Comparison of ENCODE assay signal across 27 mouse cellular contexts in the genomic region with DNA sequence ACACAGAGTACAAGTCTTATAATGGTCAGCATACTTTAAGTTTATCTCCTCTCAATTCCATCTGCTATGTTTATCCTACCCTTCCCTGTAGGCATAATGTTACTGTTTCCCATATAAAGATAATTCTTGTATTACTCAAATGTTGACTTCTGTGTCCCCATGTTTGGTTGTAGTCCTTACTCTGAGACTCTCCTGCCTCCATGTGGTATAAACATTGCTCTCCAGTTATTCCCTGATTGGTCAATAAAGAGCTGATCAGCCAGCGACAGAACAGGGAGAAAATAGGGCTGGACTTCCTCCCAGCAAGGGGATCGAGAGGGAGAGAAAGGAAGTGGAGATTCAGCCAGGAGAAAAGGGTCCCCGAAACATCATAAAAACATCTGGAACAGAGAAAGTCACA.
DNase-seq lines count a peak whose midpoint lies in the region; ATAC-seq and TF ChIP-seq lines count a peak whose summit lies in the region.
"Had no signal": no experiment of that assay in that cellular context is flagged by ENCODE, and none has a peak within 500 bp of the region (broad histone marks: within the 10 kb centered on the region; RNA-seq: fewer than 3 reads in every experiment).

No protein-coding gene starts in this region.

- DNase-seq in liver, postnatal 0 days, result no peak
- DNase-seq in liver, embryonic 11.5 days (ENCODE audit: low spot score), result no peak
- no peak for DNase-seq in CH12.LX (ENCODE audit: extremely low read depth)
- DNase-seq in lung, postnatal 0 days (ENCODE audit: low spot score), result no peak
- DNase-seq: adrenal gland, postnatal 10 days; adrenal gland, postnatal 36 days; cerebellum, adult 18-20 months; cerebellum, adult 9-10 months; cerebellum, postnatal 14 days; embryo, embryonic 11 days; gastrocnemius, postnatal 14 days; heart, adult 11 months; heart, postnatal 14 days; heart, postnatal 4 days had no signal

- no peak for TF ChIP-seq POLR2A in CH12.LX (IDR thresholded peaks at IDR 0.05; ENCODE audit: low read depth, low read length)

- H3K27me3 ChIP-seq in intestine, postnatal 0 days (replicated peaks; ENCODE audit: control insufficient read depth, insufficient read depth, low read length), result no peaks in the 10 kb centered on the region
- H3K27me3 ChIP-seq in intestine, embryonic 16.5 days (replicated peaks; ENCODE audit: control insufficient read depth, insufficient read depth, low read length), result no peaks in the 10 kb centered on the region
- no peaks in the 10 kb centered on the region for H3K27me3 ChIP-seq in liver, postnatal 0 days (ENCODE audit: insufficient read depth, low read length)
- no peaks in the 10 kb centered on the region for H3K27me3 ChIP-seq in liver, embryonic 11.5 days (replicated peaks; ENCODE audit: control insufficient read depth, insufficient read depth, low read length)
- no peaks in the 10 kb centered on the region for H3K27me3 ChIP-seq in CH12.LX (replicated peaks)
- no peaks in the 10 kb centered on the region for H3K27me3 ChIP-seq in lung, postnatal 0 days (replicated peaks; ENCODE audit: insufficient read depth, low read length)
- H3K27me3 ChIP-seq: embryonic facial prominence, embryonic 13.5 days; forebrain, embryonic 12.5 days; forebrain, embryonic 15.5 days; heart, embryonic 13.5 days; Patski had no signal

- in situ Hi-C loops in CH12.LX (cut with MboI; ENCODE audit: low pct_ligation_motif_present, low pct_unique_long_range_greater_than_20kb, low sequenced_read_pairs), result no loop called here

- H3K9ac ChIP-seq in intestine, postnatal 0 days (ENCODE audit: low read depth, low read length), result no peak overlapping the region
- H3K9ac ChIP-seq in intestine, embryonic 16.5 days (ENCODE audit: low read depth, low read length), result no peak overlapping the region
- H3K9ac ChIP-seq in liver, postnatal 0 days (replicated peaks), result no peak overlapping the region
- no peak overlapping the region for H3K9ac ChIP-seq in liver, embryonic 11.5 days (ENCODE audit: low read depth, low read length)
- no peak overlapping the region for H3K9ac ChIP-seq in CH12.LX (ENCODE audit: insufficient read depth, low read depth)
- no peak overlapping the region for H3K9ac ChIP-seq in lung, postnatal 0 days (replicated peaks; ENCODE audit: low read depth)
- H3K9ac ChIP-seq: embryonic facial prominence, embryonic 13.5 days; forebrain, embryonic 12.5 days; forebrain, embryonic 15.5 days; heart, embryonic 13.5 days; hindbrain, embryonic 14.5 days had no signal

- dilution Hi-C loops in CH12.LX (cut with MboI; ENCODE audit: extremely low pct_ligation_motif_present, extremely low pct_unique_long_range_greater_than_20kb, low sequenced_read_pairs), result no loop called here

- no peaks in the 10 kb centered on the region for H3K36me3 ChIP-seq in intestine, postnatal 0 days (ENCODE audit: control insufficient read depth, insufficient read depth)
- no peaks in the 10 kb centered on the region for H3K36me3 ChIP-seq in intestine, embryonic 16.5 days (ENCODE audit: control insufficient read depth, insufficient read depth, low read length)
- no peaks in the 10 kb centered on the region for H3K36me3 ChIP-seq in liver, postnatal 0 days (replicated peaks; ENCODE audit: insufficient read depth, low read length)
- no peaks in the 10 kb centered on the region for H3K36me3 ChIP-seq in liver, embryonic 11.5 days (ENCODE audit: control insufficient read depth, insufficient read depth, low read length)
- no peaks in the 10 kb centered on the region for H3K36me3 ChIP-seq in CH12.LX (replicated peaks in 1 of 2; ENCODE audit: control insufficient read depth in 1 of 2, insufficient read depth in 1 of 2, low read length in 1 of 2)
- H3K36me3 ChIP-seq in lung, postnatal 0 days (ENCODE audit: insufficient read depth, low read length), result no peaks in the 10 kb centered on the region
- H3K36me3 ChIP-seq: embryonic facial prominence, embryonic 10.5 days; embryonic facial prominence, embryonic 13.5 days; forebrain, embryonic 12.5 days; forebrain, embryonic 15.5 days; G1E; heart, embryonic 13.5 days had no signal

- H3K27ac ChIP-seq in intestine, postnatal 0 days (ENCODE audit: low read depth, low read length), result no peak overlapping the region
- H3K27ac ChIP-seq in intestine, embryonic 16.5 days (ENCODE audit: low read length), result no peak overlapping the region
- no peak overlapping the region for H3K27ac ChIP-seq in liver, postnatal 0 days (ENCODE audit: low read depth)
- H3K27ac ChIP-seq in liver, embryonic 11.5 days (ENCODE audit: low read depth, low read length), result no peak overlapping the region
- H3K27ac ChIP-seq in CH12.LX (ENCODE audit: insufficient read depth, low read depth), result no peak overlapping the region
- H3K27ac ChIP-seq in lung, postnatal 0 days (ENCODE audit: low read length), result no peak overlapping the region
- H3K27ac ChIP-seq: embryonic facial prominence, embryonic 10.5 days; embryonic facial prominence, embryonic 13.5 days; forebrain, embryonic 12.5 days; forebrain, embryonic 15.5 days; heart, embryonic 13.5 days; hindbrain, embryonic 14.5 days; hindbrain, postnatal 0 days had no signal

- no peak for TF ChIP-seq EP300 in liver, postnatal 0 days (IDR thresholded peaks at IDR 0.05; ENCODE audit: low read depth)
- no peak for TF ChIP-seq EP300 in CH12.LX (IDR thresholded peaks at IDR 0.05; ENCODE audit: low read length)
- TF ChIP-seq EP300 in lung, postnatal 0 days (IDR thresholded peaks at IDR 0.05), result no peak

- H3K79me2 ChIP-seq in CH12.LX (replicated peaks; ENCODE audit: control insufficient read depth, extremely low read depth, insufficient read depth, poor library complexity, severe bottlenecking), result no peaks in the 10 kb centered on the region

- WGBS in intestine, postnatal 0 days, result 81% methylated on average over 3 of the region's 3 CpGs
- WGBS in intestine, embryonic 16.5 days, result 85% methylated on average over 3 of the region's 3 CpGs
- WGBS in liver, postnatal 0 days (ENCODE audit: insufficient replicate concordance), result 57% methylated on average over 3 of the region's 3 CpGs
- 68% methylated on average over 3 of the region's 3 CpGs for WGBS in liver, embryonic 11.5 days
- WGBS in lung, postnatal 0 days, result 75% methylated on average over 3 of the region's 3 CpGs

- H3K4me3 ChIP-seq in intestine, postnatal 0 days (ENCODE audit: low read depth, low read length), result no peak overlapping the region
- no peak overlapping the region for H3K4me3 ChIP-seq in intestine, embryonic 16.5 days (ENCODE audit: low read length)
- no peak overlapping the region for H3K4me3 ChIP-seq in liver, postnatal 0 days (ENCODE audit: low read depth, low read length)
- no peak overlapping the region for H3K4me3 ChIP-seq in liver, embryonic 11.5 days (ENCODE audit: low read depth, low read length)
- no peak overlapping the region for H3K4me3 ChIP-seq in CH12.LX (replicated peaks in 1 of 3; ENCODE audit: low read depth in 2 of 3, low read length in 2 of 3, poor library complexity in 1 of 3)
- no peak overlapping the region for H3K4me3 ChIP-seq in lung, postnatal 0 days (ENCODE audit: low read depth, low read length)
- H3K4me3 ChIP-seq: embryonic facial prominence, embryonic 10.5 days; embryonic facial prominence, embryonic 13.5 days; erythroblast, embryonic 14.5 days; forebrain, embryonic 12.5 days; forebrain, embryonic 15.5 days; heart, embryonic 13.5 days had no signal

- no peak overlapping the region for H3K4me2 ChIP-seq in intestine, postnatal 0 days (replicated peaks; ENCODE audit: low read depth)
- no peak overlapping the region for H3K4me2 ChIP-seq in intestine, embryonic 16.5 days (ENCODE audit: low read depth, low read length)
- H3K4me2 ChIP-seq in liver, postnatal 0 days (ENCODE audit: low read depth, low read length), result no peak overlapping the region
- no peak overlapping the region for H3K4me2 ChIP-seq in liver, embryonic 11.5 days
- no peak overlapping the region for H3K4me2 ChIP-seq in CH12.LX (ENCODE audit: insufficient read depth, low read depth, poor library complexity, severe bottlenecking)
- H3K4me2 ChIP-seq in lung, postnatal 0 days (replicated peaks; ENCODE audit: low read depth, low read length), result no peak overlapping the region
- H3K4me2 ChIP-seq: embryonic facial prominence, embryonic 13.5 days; forebrain, embryonic 12.5 days; forebrain, embryonic 15.5 days; heart, embryonic 13.5 days; hindbrain, embryonic 14.5 days had no signal

- H3K4me1 ChIP-seq in intestine, postnatal 0 days (replicated peaks; ENCODE audit: control insufficient read depth, insufficient read depth, low read length), result no peaks in the 10 kb centered on the region
- H3K4me1 ChIP-seq in intestine, embryonic 16.5 days (ENCODE audit: control insufficient read depth, insufficient read depth, low read length), result no peaks in the 10 kb centered on the region
- H3K4me1 ChIP-seq in liver, postnatal 0 days (ENCODE audit: insufficient read depth), result no peaks in the 10 kb centered on the region
- no peaks in the 10 kb centered on the region for H3K4me1 ChIP-seq in liver, embryonic 11.5 days (replicated peaks; ENCODE audit: control insufficient read depth, insufficient read depth, low read length)
- peaks cover 0 to 11% of the 10 kb centered on the region in 2 experiments; a peak in 2 of 4 replicates for H3K4me1 ChIP-seq in CH12.LX (ENCODE audit: control insufficient read depth in 1 of 2, insufficient read depth in 2 of 2)
- no peaks in the 10 kb centered on the region for H3K4me1 ChIP-seq in lung, postnatal 0 days (ENCODE audit: insufficient read depth, low read depth, low read length)

- TF ChIP-seq CTCF in intestine, postnatal 0 days (IDR thresholded peaks at IDR 0.05; ENCODE audit: low read depth), result peak; percentile 43
- TF ChIP-seq CTCF in liver, postnatal 0 days (IDR thresholded peaks at IDR 0.05; ENCODE audit: low read depth), result peak; percentile 13; the same call in 1 of the 2 replicates
- TF ChIP-seq CTCF in CH12.LX (conservative IDR thresholded peaks at IDR 0.05 in 1 of 2, IDR thresholded peaks at IDR 0.05 in 1 of 2; ENCODE audit: low read depth in 2 of 2, low read length in 2 of 2), result 0 out of 4 replicates have a peak, but pooled peaks of 1 of the 2 experiments have one; percentile 19
- TF ChIP-seq CTCF in lung, postnatal 0 days (IDR thresholded peaks at IDR 0.05), result no peak

- no peak for ATAC-seq in intestine, postnatal 0 days
- no peak for ATAC-seq in intestine, embryonic 16.5 days
- no peak for ATAC-seq in liver, postnatal 0 days
- no peak for ATAC-seq in liver, embryonic 11.5 days (replicated peaks; ENCODE audit: low FRiP score)
- ATAC-seq in lung, postnatal 0 days, result no peak
- ATAC-seq: forebrain, embryonic 15.5 days; hindbrain, postnatal 0 days; inflammation-experienced regulatory T-cells, adult 6 months; Patski had no signal

- H3K9me3 ChIP-seq in intestine, postnatal 0 days (ENCODE audit: control insufficient read depth), result no peaks in the 10 kb centered on the region
- H3K9me3 ChIP-seq in intestine, embryonic 16.5 days (ENCODE audit: control insufficient read depth, low read length), result no peaks in the 10 kb centered on the region
- H3K9me3 ChIP-seq in liver, postnatal 0 days (ENCODE audit: low read length), result peaks cover 4% of the 10 kb centered on the region; the same call in 1 of the 2 replicates
- H3K9me3 ChIP-seq in liver, embryonic 11.5 days (ENCODE audit: control insufficient read depth, low read length), result peaks cover 2% of the 10 kb centered on the region; the same call in 1 of the 2 replicates
- no peaks in the 10 kb centered on the region for H3K9me3 ChIP-seq in CH12.LX (replicated peaks; ENCODE audit: low read length)
- H3K9me3 ChIP-seq in lung, postnatal 0 days (ENCODE audit: low read length), result no peaks in the 10 kb centered on the region
- H3K9me3 ChIP-seq: forebrain, embryonic 12.5 days; forebrain, embryonic 15.5 days had no signal

- TF ChIP-seq RAD21 in CH12.LX (IDR thresholded peaks at IDR 0.05; ENCODE audit: low read depth, low read length), result peak; percentile 14
